Mouse (Mus musculus): ENCODE measurements at regions not wholly inside any gene's neighbourhood (a gene's known extent, or its start where the extent isn't known, plus 50 kb on each side); places are given as distances from the start of the nearest gene placed in this dataset.
"Not testable (repeated sequence)": the region's sequence is repeated elsewhere in the genome, so short reads cannot be mapped to it uniquely, and the experiment has no call there.

DNA sequence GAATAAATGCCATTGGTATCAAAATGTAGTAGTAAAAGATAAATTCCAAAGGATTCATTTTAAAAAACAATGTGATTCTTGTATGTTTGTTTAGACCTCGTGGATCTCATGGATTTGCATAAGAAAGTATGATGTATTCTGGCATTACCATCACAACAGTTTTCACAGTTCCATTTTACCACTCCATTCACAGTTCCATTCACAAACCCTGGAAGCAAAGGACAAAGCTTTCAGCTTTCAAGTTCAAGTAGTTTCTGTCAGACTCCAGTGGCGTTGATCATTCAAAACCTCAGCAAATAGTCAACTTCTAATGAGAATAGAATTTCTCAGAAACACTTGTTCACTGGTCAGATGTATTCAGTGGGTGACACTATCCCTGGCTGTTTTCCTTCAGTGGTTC, 1157.9 kb upstream of the Cntn5 start:
- no peak overlapping the region for H3K9ac ChIP-seq (replicated peaks)
- H3K36me3 ChIP-seq: no peaks in the 10 kb centered on the region
- no peaks in the 10 kb centered on the region for H3K4me1 ChIP-seq (replicated peaks)
- H3K4me3 ChIP-seq (replicated peaks): no peak overlapping the region
- no peak overlapping the region for H3K27ac ChIP-seq
- H3K27me3 ChIP-seq: no peaks in the 10 kb centered on the region
- 22% methylated on average over 2 of the region's 2 CpGs for WGBS
- no peak overlapping the region for H3K4me2 ChIP-seq (replicated peaks)
- H3K9me3 ChIP-seq: no peaks in the 10 kb centered on the region
- no peak for ATAC-seq

DNA sequence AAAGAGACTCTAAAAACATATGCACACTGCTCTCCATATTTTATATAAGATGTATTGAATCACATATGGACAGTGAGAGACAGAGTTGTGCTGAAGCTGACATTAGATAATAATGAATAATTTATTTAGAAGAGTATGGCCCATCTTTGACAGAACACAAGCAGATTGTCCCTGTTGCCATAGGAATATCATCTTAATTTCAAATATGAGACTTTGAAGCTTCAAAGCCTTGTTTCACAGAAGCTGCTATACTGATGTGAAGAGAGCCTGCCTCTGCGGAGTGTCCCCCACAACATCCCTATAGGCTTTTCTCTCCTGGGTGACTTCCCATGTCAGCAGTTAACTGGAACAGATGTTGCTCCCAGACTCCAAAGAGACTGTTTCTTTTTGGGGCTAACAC, 1147.9 kb upstream of the Cntn5 start:
- H3K27me3 ChIP-seq: no peaks in the 10 kb centered on the region
- H3K4me3 ChIP-seq (replicated peaks): no peak overlapping the region
- H3K36me3 ChIP-seq: no peaks in the 10 kb centered on the region
- 0 out of 2 replicates have a peak, but pooled peaks cover 3% of the 10 kb centered on the region for H3K4me1 ChIP-seq (replicated peaks)
- no peak overlapping the region for H3K4me2 ChIP-seq (replicated peaks)
- 61% methylated on average over 1 of the region's 1 CpGs for WGBS
- H3K27ac ChIP-seq: no peak overlapping the region
- H3K9ac ChIP-seq (replicated peaks): no peak overlapping the region
- ATAC-seq: peak; percentile 45
- H3K9me3 ChIP-seq: no peaks in the 10 kb centered on the region

DNA sequence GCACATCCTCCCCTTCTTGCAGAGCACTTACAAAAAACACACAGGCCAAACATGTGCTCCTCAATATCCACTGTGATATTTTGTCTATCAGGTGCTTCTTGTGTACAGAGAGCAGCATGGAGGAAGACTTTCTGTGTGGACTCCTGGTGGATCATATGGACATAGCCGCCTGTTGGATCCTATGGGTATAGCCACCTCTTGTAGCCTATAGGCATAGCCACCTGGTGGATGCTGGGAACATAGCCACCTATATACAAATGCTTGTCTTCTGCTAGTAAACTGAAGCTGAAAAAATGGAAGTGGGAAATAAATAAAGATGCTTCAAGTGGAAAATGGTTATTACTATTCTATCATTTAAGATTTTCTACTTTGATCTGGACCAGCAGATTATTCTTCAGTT, 1111.4 kb upstream of the Cntn5 start:
- Histone ChIP-seq H3K4me1 (replicated peaks) (no peaks in the 10 kb centered on the region), H3K9me3 (no peaks in the 10 kb centered on the region), H3K4me3 (replicated peaks) (no peak overlapping the region), H3K36me3 (no peaks in the 10 kb centered on the region), H3K4me2 (replicated peaks) (no peak overlapping the region), H3K9ac (replicated peaks) (no peak overlapping the region), H3K27me3 (no peaks in the 10 kb centered on the region), H3K27ac (no peak overlapping the region)
- ATAC-seq: no peak
- 64% methylated on average over 1 of the region's 1 CpGs for WGBS

DNA sequence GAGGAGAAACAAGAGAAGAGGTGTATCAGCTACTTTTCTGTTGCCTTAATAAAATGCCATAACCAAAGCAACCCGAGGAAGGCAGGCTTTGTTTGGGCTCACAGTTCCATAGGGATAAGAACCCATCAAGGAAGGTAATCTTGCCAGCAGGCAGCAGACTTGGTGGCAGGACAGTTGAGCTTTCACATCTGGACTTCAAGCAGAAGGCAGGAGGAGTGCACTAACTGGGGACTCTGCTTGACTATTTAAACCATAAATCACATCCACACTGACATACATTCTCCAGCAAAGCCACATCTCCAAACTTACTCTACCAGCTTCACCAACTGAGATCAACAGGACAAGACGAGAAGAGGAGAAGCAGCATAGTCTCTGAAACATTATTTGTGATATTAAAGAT, 1094.0 kb upstream of the Cntn5 start:
- no peaks in the 10 kb centered on the region for H3K9me3 ChIP-seq
- no peak overlapping the region for H3K27ac ChIP-seq
- no peak overlapping the region for H3K4me2 ChIP-seq (replicated peaks)
- H3K36me3 ChIP-seq: no peaks in the 10 kb centered on the region
- H3K9ac ChIP-seq (replicated peaks): no peak overlapping the region
- WGBS: 43% methylated on average over 2 of the region's 2 CpGs
- H3K27me3 ChIP-seq: no peaks in the 10 kb centered on the region
- no peaks in the 10 kb centered on the region for H3K4me1 ChIP-seq (replicated peaks)
- H3K4me3 ChIP-seq (replicated peaks): no peak overlapping the region
- no peak for ATAC-seq

DNA sequence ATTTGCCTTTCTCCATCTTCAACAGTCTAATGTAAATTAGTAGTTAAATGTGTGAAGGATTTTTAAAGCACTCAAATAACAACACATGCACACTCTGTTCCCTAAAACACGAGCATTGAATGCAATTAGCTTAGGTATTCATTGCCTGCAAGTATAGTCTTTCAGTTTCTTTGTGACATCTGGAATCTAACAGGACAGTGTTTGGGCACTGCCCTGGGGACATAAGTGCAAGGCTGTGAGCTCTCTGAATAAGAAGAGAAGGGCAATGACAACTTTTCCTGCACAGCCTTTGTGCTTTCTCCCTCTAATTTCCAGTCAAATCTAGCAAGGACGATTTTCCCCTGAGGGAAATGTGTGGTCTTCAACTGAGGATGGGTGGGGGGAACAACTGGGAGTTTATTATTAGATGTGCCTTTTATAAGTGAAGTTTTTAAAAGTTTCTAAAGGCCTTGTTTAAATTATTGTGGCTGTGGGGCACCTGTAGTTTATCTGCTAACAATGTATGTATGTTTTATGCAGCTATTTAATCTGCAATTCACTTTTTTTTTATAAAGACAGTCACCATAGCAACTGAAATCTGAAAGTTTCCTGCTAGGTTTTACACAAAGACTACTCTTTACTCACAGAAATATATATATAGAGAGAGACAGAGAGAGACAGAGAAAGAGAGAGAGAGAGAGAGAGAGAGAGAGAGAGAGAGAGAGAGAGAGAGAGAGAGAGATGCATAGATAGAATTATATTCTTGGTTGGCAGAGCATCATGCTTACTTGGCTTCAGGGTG, 1077.7 kb upstream of the Cntn5 start:
- no peak for ATAC-seq
- H3K9ac ChIP-seq (replicated peaks): no peak overlapping the region
- H3K27me3 ChIP-seq: no peaks in the 10 kb centered on the region
- H3K4me2 ChIP-seq (replicated peaks): no peak overlapping the region
- H3K27ac ChIP-seq: no peak overlapping the region
- 49% methylated on average over 2 of the region's 2 CpGs for WGBS
- no peaks in the 10 kb centered on the region for H3K36me3 ChIP-seq
- no peaks in the 10 kb centered on the region for H3K4me1 ChIP-seq (replicated peaks)
- no peaks in the 10 kb centered on the region for H3K9me3 ChIP-seq
- H3K4me3 ChIP-seq (replicated peaks): no peak overlapping the region

DNA sequence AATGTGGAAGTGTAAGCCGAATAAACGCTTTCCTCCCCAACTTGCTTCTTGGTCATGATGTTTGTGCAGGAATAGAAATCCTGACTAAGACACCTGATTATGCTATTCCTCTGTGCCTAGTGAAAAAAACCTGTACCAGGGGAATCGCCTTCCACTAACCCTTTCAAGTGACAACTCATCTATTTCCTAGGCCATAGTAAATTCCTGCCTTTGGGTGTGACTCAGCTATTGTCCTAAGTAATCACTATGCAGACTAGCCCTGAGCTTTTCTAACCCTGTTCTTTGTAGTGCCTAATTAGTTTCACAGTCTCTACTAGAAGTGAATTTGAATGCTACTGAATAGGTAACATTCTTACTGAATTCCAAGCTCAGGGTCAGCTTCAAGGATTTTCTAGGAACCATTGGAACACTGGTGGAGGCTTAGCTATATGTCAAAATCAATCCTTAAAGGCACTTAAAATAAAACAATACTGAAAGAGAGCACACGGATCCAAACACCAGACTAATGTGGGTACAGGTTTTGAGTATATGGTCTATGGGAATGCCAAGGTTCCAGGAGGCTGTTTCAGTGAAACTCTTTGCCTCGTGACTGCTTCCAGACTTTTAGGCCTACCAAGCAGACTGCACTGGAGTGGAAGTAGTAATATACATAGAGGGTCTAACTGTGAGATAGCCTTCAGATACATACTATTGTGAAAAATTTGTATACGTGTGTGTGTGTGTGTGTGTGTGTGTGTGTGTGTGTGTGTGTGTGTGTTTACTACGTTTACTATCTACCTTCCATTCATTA, 1036.3 kb upstream of the Cntn5 start:
- not testable (repeated sequence) for H3K27me3 ChIP-seq; H3K4me2 ChIP-seq (replicated peaks); H3K9ac ChIP-seq (replicated peaks); H3K4me3 ChIP-seq (replicated peaks); H3K4me1 ChIP-seq (replicated peaks); H3K27ac ChIP-seq; H3K36me3 ChIP-seq; H3K9me3 ChIP-seq; ATAC-seq
- WGBS: 48% methylated on average over 7 of the region's 7 CpGs

DNA sequence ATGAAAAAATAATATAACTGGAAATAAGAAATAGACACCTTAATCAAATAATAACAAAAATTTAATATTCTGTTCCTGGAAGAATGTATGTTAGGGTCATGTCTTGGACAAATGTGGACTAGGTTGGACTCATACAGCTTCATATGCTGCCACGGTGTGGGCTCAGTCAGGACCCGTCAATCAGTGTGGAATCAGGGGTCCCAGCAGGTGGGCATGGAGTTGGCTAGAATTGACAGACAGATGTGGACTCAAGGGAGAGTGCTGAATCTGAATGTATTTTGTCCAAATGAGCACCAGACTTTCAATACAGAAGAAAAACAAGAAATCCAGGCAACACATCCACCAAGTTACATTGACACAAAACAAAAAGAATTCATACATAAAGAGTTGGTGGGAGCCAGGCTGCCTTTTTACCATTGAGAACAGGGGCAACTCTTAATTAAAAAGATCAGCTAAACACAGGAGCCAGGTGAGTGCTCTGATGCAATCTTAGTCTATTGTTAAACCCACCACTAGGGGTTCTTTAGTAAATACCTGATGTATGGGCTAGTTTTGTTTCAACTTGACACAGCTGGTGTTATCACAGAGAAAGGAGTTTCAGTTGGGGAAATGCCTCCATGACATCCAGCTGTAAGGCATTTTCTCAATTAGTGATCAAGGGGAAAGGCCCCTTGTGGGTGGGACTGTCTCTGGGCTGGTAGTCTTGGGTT, 1035.4 kb upstream of the Cntn5 start:
- H3K27me3 ChIP-seq: no peaks in the 10 kb centered on the region
- no peak for ATAC-seq
- H3K27ac ChIP-seq: no peak overlapping the region
- no peaks in the 10 kb centered on the region for H3K9me3 ChIP-seq
- no peaks in the 10 kb centered on the region for H3K36me3 ChIP-seq
- no peak overlapping the region for H3K4me3 ChIP-seq (replicated peaks)
- H3K4me2 ChIP-seq (replicated peaks): no peak overlapping the region
- WGBS: 53% methylated on average over 2 of the region's 2 CpGs
- no peak overlapping the region for H3K9ac ChIP-seq (replicated peaks)
- no peaks in the 10 kb centered on the region for H3K4me1 ChIP-seq (replicated peaks)

DNA sequence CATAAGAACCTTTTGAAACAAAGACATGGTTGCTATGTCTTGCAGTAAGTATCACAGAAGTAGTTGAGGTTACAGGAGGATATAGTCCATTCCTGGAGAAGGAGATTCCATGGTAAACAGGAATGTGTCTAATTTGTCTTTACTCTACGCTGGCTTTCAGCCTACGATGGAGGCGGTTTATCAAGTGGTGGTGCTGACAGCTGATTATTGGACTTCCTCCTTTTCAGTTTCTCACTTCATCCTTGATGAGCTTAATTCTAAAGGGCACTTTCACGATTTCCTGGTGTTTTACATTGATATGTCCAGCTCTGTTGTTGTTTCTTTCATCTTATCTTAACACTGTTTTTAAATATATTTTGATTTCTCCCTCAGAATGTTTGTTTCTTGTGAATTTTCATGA, 1020.9 kb upstream of the Cntn5 start:
- Histone ChIP-seq H3K27ac (no peak overlapping the region), H3K9ac (replicated peaks) (no peak overlapping the region), H3K4me3 (replicated peaks) (no peak overlapping the region), H3K9me3 (no peaks in the 10 kb centered on the region), H3K4me1 (replicated peaks) (no peaks in the 10 kb centered on the region), H3K36me3 (no peaks in the 10 kb centered on the region), H3K4me2 (replicated peaks) (no peak overlapping the region), H3K27me3 (no peaks in the 10 kb centered on the region)
- no peak for ATAC-seq
- 83% methylated on average over 4 of the region's 4 CpGs for WGBS

DNA sequence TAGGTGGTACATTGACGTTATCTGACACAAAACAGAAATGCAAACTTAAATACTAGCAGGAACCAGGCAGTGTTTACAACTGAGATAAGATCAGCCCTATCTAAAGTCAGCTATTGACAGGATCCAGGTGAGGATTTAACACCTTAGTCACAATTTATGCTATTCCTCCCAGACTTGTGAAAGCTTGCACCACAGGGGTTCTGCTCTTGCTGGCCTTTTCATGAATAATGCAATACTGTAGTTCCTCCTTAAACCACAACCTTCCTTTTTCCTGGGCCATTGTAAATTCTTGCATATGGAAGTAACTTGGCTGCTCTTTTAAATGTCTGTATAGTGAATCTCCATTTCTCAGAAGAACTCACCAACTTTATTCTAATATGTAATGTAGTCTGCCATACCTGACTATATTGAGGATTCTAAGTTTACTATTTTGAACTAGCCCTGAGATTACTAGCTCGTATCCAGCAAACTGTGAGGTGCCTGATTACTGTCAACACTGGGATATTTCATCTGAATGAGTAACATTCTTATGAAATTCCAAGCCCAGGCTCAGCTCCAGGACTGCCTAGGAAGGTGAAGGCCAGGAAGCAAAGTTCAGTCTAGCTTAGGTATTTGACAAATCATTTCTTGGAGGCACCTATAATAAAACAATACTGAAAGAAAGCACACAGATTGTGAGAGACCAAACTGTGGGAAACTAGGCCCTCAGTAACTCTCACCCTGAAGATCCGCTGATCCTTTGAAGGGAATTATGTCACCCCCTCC, 1019.2 kb upstream of the Cntn5 start:
- H3K4me3 ChIP-seq (replicated peaks): not testable (repeated sequence)
- WGBS: 88% methylated on average over 3 of the region's 3 CpGs

DNA sequence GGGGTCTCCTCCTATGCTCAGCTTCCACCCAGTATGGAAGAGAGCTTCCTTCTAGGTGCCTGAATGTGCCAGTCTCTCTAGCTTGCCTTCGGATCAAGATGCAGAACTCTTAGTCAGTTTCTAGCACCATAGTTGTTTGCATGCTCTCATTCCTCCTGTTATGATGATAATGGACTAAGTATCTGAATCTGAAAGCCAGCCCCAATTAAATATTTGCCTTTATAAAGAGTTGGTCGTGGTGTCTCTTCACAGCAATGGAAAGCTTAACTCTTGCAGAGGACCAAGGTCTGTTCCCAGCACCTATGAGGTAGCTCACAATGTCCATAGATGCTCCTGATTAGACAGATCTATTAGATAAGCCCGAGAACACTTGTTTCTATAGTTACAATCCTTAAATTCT, 1015.7 kb upstream of the Cntn5 start:
- no peak for ATAC-seq
- WGBS: 76% methylated on average over 3 of the region's 3 CpGs

More for the DNA sequence above, 1019.2 kb upstream of the Cntn5 start:
- not testable (repeated sequence) for ATAC-seq; H3K27me3 ChIP-seq; H3K4me2 ChIP-seq (replicated peaks); H3K27ac ChIP-seq; H3K9me3 ChIP-seq; H3K4me1 ChIP-seq (replicated peaks); H3K36me3 ChIP-seq; H3K9ac ChIP-seq (replicated peaks)

DNA sequence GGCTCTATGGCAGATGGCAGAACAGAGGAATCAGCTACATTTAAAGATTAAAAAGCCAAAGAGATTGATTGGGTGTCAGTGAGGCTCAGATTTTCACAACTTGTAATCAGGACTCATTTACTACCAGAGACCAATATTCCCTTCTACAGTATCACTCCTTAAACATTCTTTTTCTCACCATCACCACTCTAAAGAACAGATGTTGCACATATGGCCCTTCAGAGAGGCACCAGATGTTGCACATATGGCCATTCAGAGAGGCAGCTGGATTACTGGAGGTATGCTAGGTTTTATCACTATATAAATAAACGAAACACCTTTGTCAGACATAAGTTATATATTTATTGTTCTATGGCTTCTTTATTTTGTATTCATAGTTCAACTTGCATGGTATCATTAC, 993.7 kb upstream of the Cntn5 start:
- ATAC-seq: no peak
- Histone ChIP-seq H3K9me3 (no peaks in the 10 kb centered on the region), H3K4me3 (replicated peaks) (no peak overlapping the region), H3K4me2 (replicated peaks) (no peak overlapping the region), H3K36me3 (no peaks in the 10 kb centered on the region), H3K27me3 (no peaks in the 10 kb centered on the region), H3K4me1 (replicated peaks) (no peaks in the 10 kb centered on the region), H3K27ac (no peak overlapping the region), H3K9ac (replicated peaks) (no peak overlapping the region)
- WGBS: 80% methylated on average over 1 of the region's 1 CpGs

More for the DNA sequence above, 1015.7 kb upstream of the Cntn5 start:
- no peak overlapping the region for H3K9ac ChIP-seq (replicated peaks)
- H3K27me3 ChIP-seq: no peaks in the 10 kb centered on the region
- H3K9me3 ChIP-seq: no peaks in the 10 kb centered on the region
- H3K4me2 ChIP-seq (replicated peaks): no peak overlapping the region
- no peak overlapping the region for H3K4me3 ChIP-seq (replicated peaks)
- no peak overlapping the region for H3K27ac ChIP-seq
- H3K36me3 ChIP-seq: no peaks in the 10 kb centered on the region
- no peaks in the 10 kb centered on the region for H3K4me1 ChIP-seq (replicated peaks)

DNA sequence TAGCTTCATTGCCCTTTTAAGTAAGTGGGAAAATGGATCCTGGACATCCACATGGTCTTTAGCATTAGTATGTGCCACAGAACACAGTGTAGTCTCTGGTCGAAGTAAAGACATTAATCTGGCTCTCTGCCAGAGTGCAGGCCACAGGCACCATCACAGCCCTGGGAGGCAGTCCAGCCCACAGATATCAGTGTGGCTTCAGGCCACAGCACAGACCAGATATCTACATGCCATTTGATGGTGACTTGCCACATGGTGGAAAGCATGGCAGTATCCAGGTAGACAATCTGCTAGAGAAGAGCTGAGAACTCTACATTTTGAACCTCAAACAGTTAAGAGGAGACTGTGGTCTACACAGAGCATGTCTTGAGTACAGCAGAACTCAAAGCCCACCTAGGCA, 981.2 kb upstream of the Cntn5 start:
- no peak for ATAC-seq
- H3K4me1 ChIP-seq (replicated peaks): no peaks in the 10 kb centered on the region
- no peaks in the 10 kb centered on the region for H3K27me3 ChIP-seq
- no peak overlapping the region for H3K9ac ChIP-seq (replicated peaks)
- WGBS: 81% methylated on average over 1 of the region's 1 CpGs
- H3K4me3 ChIP-seq (replicated peaks): no peak overlapping the region
- no peak overlapping the region for H3K4me2 ChIP-seq (replicated peaks)
- no peak overlapping the region for H3K27ac ChIP-seq
- no peaks in the 10 kb centered on the region for H3K9me3 ChIP-seq
- H3K36me3 ChIP-seq: no peaks in the 10 kb centered on the region
